Mouse (Mus musculus) midbrain, embryonic 10.5 days (tissue): ENCODE results near the gene Tmem254a. TPM values are rescaled to one million over a fixed set of nuclear protein-coding genes. Genes with fewer than 3 reads are reported as not detected.
"Not testable (repeated sequence)": the region's sequence is repeated elsewhere in the genome, so short reads cannot be mapped to it uniquely, and the experiment has no call there.

Experiments
- DNase-seq: peaks from one replicate; pipeline ENCODE4 v3.0.0-alpha.2; 2017; ENCODE audit warnings: low spot score
- H3K27ac ChIP-seq: fragments of 300-500 bp; sonication (generic); replicated peaks from 2 replicates; pipeline ENCODE4 v1.5.1; 2016; ENCODE audit warnings: mild to moderate bottlenecking
- H3K27me3 ChIP-seq: fragments of 300-500 bp; sonication (generic); 2 replicates; pipeline ENCODE4 v1.6.1; 2016; ENCODE audit warnings: low read depth, mild to moderate bottlenecking; ENCODE audit not compliant: poor library complexity, severe bottlenecking
- H3K36me3 ChIP-seq: fragments of 300-500 bp; sonication (generic); 2 replicates; pipeline ENCODE4 v1.6.1; 2016; ENCODE audit warnings: mild to moderate bottlenecking, moderate library complexity
- H3K4me1 ChIP-seq: fragments of 300-500 bp; sonication (generic); 2 replicates; pipeline ENCODE4 v1.6.1; 2016
- H3K4me3 ChIP-seq: fragments of 300-500 bp; sonication (generic); 2 replicates; pipeline ENCODE4 v1.5.1; 2016; ENCODE audit warnings: mild to moderate bottlenecking, moderate library complexity
- H3K9me3 ChIP-seq: fragments of 300-500 bp; sonication (generic); replicated peaks from 2 replicates; pipeline ENCODE4 v1.6.1; 2016; ENCODE audit warnings: mild to moderate bottlenecking
- WGBS: fragments of 180-500 bp; shearing (Covaris S2); methylation state at CpG from one replicate; pipeline ENCODE4 v1.1.7; 2016; 5-methylcytosine and 5-hydroxymethylcytosine counted together
- polyA plus RNA-seq: library from polyadenylated mRNA; unstranded; fragments of >200 nt; fragmentation: Nextera tagmentation; extraction: Ambion mirVana; gene quantifications from 2 replicates; pipeline ENCODE4 v1.2.1, GENCODE M21; 2016

Gene Tmem254a
- polyA plus RNA-seq = 1.6 and 3.7 TPM in 2 replicates

DNA sequence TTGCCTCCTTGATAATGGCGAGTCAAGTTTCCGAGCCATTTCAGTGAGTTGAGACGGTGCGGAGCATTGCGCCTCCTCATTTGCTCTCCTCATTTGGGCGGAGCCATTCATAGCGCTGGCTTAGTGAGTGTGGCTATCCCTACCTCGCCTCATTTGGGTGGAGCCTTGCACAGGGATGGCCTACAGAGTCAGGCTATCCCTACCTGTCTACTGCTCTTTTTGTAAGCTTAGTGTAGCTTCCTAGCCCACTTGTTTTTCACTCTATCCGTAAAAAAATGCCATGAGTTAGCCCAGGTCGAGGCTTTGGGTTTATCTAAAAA is at the start of gene Tmem254a:
Gene Tmem254a, minus strand, starts transcription at position 111 of the 320 bp plus-strand sequence.
- not testable (repeated sequence) for H3K9me3 ChIP-seq, H3K27me3 ChIP-seq, H3K36me3 ChIP-seq, H3K4me3 ChIP-seq, H3K27ac ChIP-seq, DNase-seq, H3K4me1 ChIP-seq
- WGBS = no CpG with 5 or more reads among the region's 10 CpGs

DNA sequence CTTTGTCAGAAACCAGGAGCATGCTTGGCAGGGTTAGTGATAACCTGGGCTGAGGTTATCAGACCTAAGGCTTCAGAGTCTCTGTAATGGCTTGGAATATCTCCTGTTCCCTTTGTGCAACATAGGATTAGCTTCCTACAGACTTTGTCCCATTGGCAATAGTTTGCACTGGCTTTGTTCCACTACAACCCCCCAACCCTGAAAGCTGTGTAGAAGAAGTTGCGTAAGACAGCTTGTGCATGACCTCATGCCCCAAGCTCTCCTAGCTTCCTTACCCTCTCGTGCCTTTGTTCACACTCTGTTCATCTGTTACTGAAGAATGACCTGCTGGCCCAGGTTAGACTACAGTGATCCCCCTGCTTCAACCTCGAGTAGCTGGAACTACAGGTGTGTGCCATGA is 30.4 kb upstream of the Tmem254a start:
- not testable (repeated sequence) for H3K4me1 ChIP-seq, H3K9me3 ChIP-seq, H3K27ac ChIP-seq, DNase-seq, H3K27me3 ChIP-seq, H3K4me3 ChIP-seq, H3K36me3 ChIP-seq
- WGBS = no CpG with 5 or more reads among the region's 3 CpGs

DNA sequence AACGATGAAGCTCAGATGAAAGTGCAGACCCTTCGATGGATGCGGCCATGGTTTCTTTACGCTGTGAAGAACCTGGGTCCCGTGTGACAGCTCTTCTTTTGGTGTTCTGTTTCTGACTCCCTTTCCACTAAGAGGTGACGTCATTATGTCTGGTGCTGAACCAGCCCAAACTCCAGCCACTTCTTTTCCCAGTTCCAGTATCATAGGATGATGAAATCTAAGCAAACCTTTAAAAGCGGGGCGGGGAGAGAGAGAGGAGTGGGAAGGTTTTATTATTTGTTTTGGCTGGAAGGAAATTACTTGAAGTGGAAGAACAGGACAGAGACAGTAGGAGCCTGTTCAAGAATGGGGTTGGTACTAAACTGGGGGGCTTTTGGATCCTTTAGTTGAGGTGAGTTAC is 10.5 kb upstream of the Tmem254a start, which contains the start of gene Cphx1:
Gene Cphx1, plus strand, starts transcription at position 301 of the 400 bp plus-strand sequence.
- no CpG with 5 or more reads among the region's 8 CpGs for WGBS
- not testable (repeated sequence) for H3K4me3 ChIP-seq, H3K9me3 ChIP-seq, H3K4me1 ChIP-seq, DNase-seq, H3K27me3 ChIP-seq, H3K36me3 ChIP-seq, H3K27ac ChIP-seq

DNA sequence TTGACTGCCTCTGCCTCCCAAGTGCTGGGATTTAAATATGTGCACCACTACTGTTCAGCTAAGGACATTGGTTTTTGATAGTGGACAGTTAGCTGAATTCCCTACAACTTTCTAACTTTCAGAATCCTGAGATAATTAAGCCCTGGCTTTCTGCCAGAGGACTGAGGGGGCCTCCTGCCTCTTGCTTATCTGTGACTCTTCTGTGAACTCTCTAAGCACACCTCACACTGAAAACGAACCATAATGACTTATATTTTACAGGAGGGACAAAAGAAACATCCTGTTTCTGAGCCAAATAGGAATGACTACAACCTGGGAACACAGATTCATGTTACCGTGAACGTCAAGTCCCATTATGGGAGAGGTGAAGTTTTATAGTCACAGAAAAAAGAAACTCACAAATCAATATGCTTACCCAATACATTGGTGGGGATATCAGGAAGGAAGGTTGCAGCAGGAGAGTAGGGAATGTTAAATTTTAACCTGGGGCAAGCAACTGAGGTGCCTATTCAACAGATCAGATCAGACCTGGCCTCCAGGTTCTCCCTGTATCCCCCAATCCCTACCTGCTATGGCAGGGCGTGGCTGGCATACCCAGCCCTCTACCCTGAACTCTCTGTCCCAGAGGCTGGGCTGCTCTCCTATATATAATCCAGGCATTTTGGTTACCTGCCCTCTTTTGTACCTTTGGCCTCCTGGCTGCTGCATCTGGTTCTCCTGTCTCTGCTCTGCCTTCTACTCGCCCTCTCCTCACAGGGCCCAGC is 9.6 kb upstream of the Tmem254a start:
- H3K4me1 ChIP-seq, H3K4me3 ChIP-seq, H3K9me3 ChIP-seq, DNase-seq, H3K27ac ChIP-seq, H3K36me3 ChIP-seq, H3K27me3 ChIP-seq: not testable (repeated sequence)
- WGBS = no CpG with 5 or more reads among the region's 5 CpGs

DNA sequence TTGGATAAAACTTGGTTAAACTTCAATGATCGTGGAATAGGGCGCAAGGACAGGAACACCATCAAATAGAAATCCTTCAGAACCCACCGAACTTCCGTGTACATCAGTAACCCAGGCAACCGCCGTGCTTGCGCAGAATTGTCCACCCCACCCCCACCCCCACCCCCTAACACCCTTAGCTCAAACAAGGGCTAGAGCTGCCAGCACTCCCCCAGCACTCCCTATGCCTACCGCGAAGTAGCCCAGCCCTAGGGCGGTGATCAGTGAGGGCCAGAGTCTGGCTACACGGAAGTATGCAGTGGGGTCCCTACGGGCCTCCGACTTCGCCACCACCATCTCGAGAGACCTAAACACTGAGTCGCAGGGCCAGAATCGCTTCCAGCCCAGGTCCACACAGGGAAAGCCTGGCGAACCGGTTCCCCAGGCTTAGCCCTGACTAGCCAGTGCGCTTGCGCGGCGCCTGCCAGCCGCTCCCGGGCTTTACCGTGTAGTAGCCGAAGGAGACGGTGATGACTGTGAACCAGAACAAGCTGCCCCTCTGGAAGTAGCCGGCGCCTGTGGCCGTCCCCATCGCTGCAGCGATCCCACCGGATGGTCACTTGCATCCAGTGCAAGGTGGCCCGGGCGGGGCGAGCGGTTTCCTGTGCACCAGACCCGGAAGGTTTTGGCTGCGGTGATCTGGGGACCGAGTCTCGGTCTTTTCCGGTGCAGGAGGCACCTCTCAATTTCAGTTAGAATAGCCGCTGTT is 484 bp downstream of the Tmem254a start:
- WGBS = no CpG with 5 or more reads among the region's 44 CpGs
- H3K27me3 ChIP-seq, H3K4me3 ChIP-seq, H3K27ac ChIP-seq, H3K9me3 ChIP-seq, H3K36me3 ChIP-seq, H3K4me1 ChIP-seq, DNase-seq: not testable (repeated sequence)

DNA sequence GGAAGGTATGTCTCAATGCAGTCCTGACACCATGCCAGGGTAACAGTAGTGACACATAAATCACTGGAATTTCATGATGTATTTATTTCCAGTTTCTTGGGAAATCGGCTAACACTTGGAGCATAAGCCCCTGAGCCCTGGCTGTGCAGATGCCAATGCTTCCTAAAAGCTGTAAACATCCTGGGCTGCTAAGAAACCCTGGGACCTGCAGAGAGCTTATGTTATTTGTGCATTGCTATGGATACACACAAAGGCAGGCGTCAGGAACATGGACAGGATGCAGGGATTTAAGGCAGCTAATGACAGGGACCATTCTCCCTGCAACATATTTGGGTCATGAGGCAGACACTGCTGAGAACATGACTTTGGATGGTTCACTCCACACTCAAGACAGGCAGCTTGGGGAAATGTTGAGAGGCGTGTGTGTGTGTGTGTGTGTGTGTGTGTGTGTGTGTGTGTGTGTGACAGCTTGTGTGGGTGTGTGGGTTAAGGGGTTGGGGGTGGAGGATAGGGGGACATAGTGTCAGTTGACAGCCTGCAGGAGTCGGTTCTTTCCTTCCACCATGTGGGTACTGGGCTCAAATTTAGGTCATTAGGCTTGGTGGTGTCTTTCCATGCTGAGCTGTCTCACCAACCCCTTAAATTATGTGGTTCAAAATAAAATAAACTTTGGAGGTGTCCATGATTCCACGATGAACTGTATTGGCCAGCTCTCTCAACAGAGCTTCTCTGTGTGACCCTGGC is 8.9 kb downstream of the Tmem254a start:
- not testable (repeated sequence) for H3K9me3 ChIP-seq, H3K4me1 ChIP-seq, H3K4me3 ChIP-seq, H3K27me3 ChIP-seq, H3K36me3 ChIP-seq, H3K27ac ChIP-seq, DNase-seq
- WGBS = no CpG with 5 or more reads among the region's 5 CpGs

DNA sequence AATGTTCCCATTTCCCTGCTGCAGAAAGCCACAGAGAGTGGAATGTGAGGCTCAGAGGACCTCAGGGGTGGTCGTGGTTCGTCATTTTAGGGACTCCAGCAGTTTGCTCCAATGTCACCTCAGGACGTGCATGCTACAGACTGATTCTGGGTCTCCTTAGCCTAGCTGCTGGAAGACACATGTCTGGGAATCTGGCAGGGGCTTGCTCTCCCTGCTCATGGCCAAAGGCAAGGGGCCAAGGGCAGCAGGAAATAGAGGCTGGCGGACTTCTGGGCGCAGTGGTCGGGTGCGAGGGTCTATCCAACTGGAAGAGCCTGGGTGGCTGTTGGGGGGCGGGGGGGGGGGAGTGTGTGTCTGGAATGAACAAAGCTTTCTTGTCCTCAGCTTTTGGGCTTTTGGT is 18.5 kb downstream of the Tmem254a start:
- H3K9me3 ChIP-seq, DNase-seq, H3K27me3 ChIP-seq, H3K4me3 ChIP-seq, H3K36me3 ChIP-seq, H3K27ac ChIP-seq, H3K4me1 ChIP-seq: not testable (repeated sequence)
- WGBS = no CpG with 5 or more reads among the region's 8 CpGs

DNA sequence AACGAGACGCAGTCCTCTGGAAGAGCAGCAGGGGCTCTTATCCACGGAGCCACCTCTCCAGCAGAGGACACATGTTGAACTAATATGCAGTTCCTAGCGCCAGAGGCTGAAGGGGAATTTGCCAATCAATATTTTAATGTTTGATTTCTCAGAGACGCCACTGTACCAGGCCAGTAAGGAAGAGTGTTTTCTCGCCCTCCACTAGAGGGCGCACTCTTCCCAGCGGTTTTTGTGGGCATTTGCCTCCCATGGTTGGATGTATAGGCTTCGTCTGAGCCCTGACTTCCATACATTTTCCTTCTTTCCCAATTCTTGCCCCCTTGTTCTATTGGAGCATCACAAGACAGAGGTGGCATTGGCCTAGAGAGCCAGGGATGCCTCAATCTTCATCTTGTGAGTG is 20.2 kb downstream of the Tmem254a start:
- no CpG with 5 or more reads among the region's 9 CpGs for WGBS
- H3K9me3 ChIP-seq, H3K4me3 ChIP-seq, H3K4me1 ChIP-seq, H3K27me3 ChIP-seq, H3K27ac ChIP-seq, H3K36me3 ChIP-seq, DNase-seq: not testable (repeated sequence)

DNA sequence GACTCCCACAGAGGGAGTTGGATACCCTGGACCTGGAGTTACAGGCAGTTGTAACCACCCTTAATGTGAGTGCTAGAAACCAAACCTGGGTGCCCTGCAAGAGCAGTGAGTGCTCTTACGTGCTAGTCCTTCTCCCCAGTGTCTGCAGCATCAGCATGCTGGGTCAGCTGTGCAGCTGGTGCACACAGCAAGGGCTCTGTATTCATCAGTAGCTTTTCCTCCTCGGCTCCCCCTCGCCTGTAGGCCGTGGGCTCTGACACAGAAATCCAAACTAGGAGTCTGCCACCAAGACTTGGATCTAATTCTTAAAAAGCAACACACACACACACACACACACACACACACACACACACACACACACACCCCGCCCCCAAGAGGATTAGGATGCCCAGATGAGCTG is 22.2 kb downstream of the Tmem254a start:
- H3K4me3 ChIP-seq, H3K9me3 ChIP-seq: not testable (repeated sequence)
- 0% methylated on average over 1 of the region's 5 CpGs for WGBS

DNA sequence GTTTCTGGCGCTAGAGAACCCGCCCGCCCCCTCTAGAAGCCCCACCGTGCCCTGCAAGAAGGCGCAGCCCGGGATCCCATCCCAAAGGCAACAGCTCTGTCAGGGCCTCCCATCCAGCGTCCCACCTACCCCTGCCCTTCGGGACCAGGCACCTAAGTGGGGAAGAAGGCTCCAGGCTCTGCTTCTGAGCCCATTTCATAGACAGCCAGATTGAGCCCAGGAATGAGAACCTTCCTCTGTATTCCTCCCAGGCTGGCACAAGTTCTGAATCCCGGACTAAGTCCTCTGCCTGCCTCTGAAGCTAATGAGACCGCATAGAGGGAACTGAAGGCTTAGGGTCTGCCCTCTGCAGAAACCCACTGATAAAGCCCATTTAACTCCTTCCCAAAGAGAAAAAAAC is 24.5 kb downstream of the Tmem254a start, which contains the start of gene Plac9a:
Gene Plac9a, minus strand, starts transcription at position 101 of the 400 bp plus-strand sequence.
- not testable (repeated sequence) for H3K4me1 ChIP-seq, H3K27me3 ChIP-seq, H3K9me3 ChIP-seq, H3K4me3 ChIP-seq, DNase-seq, H3K27ac ChIP-seq, H3K36me3 ChIP-seq
- WGBS = no CpG with 5 or more reads among the region's 10 CpGs

More for the DNA sequence above, 22.2 kb downstream of the Tmem254a start:
- not testable (repeated sequence) for DNase-seq, H3K27me3 ChIP-seq, H3K36me3 ChIP-seq, H3K27ac ChIP-seq, H3K4me1 ChIP-seq

DNA sequence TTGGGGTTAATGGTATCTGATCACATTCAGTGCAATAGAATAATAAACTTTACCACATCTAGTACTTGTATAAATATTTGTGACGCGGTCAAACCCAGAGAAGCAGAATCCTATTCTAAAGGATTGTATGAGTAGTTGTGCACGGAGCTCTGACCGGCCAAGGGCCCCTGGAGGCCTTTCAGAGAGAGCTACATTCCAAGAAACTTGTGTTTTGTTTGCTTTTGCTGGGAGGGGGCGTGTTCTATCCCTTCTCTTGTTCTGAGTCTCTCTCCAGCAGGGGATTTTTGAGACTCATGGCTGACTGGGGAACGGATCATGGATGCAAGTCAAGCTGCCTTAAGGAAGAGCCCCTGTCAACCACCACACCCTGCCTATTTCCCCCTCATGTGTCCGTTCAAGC is 31.8 kb downstream of the Tmem254a start:
- not testable (repeated sequence) for H3K36me3 ChIP-seq, DNase-seq, H3K4me3 ChIP-seq, H3K9me3 ChIP-seq, H3K27ac ChIP-seq, H3K27me3 ChIP-seq, H3K4me1 ChIP-seq
- no CpG with 5 or more reads among the region's 7 CpGs for WGBS

DNA sequence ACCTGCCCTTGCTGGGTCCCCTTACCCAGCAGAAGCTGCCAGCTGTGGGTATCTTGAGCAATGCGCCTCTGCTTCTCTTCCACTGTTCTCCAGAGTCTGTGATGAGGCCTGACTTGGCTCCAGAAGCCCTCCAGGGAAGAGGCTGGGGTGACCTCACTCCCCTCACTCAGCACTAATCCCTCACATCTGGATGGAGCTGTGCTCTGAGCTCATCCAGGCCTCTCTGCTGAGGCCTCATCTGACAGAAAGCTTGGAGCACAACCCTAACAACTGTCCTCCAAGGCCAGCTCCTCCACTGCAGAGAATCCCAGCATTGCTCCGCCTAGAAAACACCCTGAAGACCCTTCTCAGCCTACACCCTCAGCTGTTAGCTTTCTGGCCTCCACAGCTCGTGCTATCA is 32.9 kb downstream of the Tmem254a start:
- not testable (repeated sequence) for H3K4me1 ChIP-seq, H3K9me3 ChIP-seq, H3K27me3 ChIP-seq, H3K27ac ChIP-seq, DNase-seq, H3K4me3 ChIP-seq, H3K36me3 ChIP-seq
- WGBS = no CpG with 5 or more reads among the region's 3 CpGs

DNA sequence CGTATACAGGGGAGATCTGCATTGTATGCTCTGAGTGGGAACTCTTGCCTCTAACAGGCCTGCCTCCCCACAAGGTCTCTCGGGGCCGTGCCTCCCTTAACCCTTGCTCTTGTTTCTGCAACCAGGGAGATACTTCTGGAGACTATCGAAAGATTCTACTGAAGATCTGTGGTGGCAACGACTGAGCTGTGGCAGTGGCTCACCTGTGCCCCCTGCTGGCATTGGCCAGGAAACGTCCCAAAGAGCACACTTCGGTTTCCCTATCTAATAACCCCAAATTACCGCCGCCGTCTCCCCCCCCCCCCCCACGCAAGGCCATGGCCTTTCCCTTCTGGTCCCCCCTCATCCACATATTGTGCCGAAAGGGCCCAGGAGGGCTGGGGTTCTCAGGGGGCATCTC is 41.6 kb downstream of the Tmem254a start:
- H3K27ac ChIP-seq, H3K9me3 ChIP-seq, H3K4me1 ChIP-seq, DNase-seq, H3K4me3 ChIP-seq, H3K36me3 ChIP-seq, H3K27me3 ChIP-seq: not testable (repeated sequence)
- WGBS = no CpG with 5 or more reads among the region's 12 CpGs
